Comparison of ENCODE assay signal across 14 mouse cellular contexts in genomic region chr1:174513419-174513818, GRCm38 (mm10). TPM values are rescaled to one million over a fixed set of nuclear protein-coding genes. Genes with fewer than 3 reads are reported as not detected.
"Had no signal": no experiment of that assay in that cellular context is flagged by ENCODE, and none has a peak within 500 bp of the region (broad histone marks: within the 10 kb centered on the region; RNA-seq: fewer than 3 reads in every experiment).

No protein-coding gene starts in this region.

- H3K9me3 ChIP-seq: midbrain, embryonic 13.5 days; midbrain, embryonic 15.5 days; neural tube, embryonic 12.5 days; stomach, embryonic 15.5 days had no signal

- H3K4me3 ChIP-seq: midbrain, embryonic 13.5 days; midbrain, embryonic 15.5 days; neural tube, embryonic 12.5 days; stomach, embryonic 15.5 days had no signal

- DNase-seq: lung, adult 18-20 months; lung, embryonic 14.5 days; lung, postnatal 10 days; lung, postnatal 4 days; thymus, adult 18-20 months; thymus, postnatal 14 days; thymus, postnatal 4 days had no signal

- H3K36me3 ChIP-seq: midbrain, embryonic 13.5 days; midbrain, embryonic 15.5 days; neural tube, embryonic 12.5 days; stomach, embryonic 15.5 days had no signal

- H3K27ac ChIP-seq: liver, embryonic 14.5 days; midbrain, embryonic 13.5 days; midbrain, embryonic 15.5 days; neural tube, embryonic 12.5 days; stomach, embryonic 15.5 days; stomach, postnatal 0 days had no signal

- H3K4me1 ChIP-seq: stomach, embryonic 15.5 days had no signal

- H3K27me3 ChIP-seq: midbrain, embryonic 13.5 days; midbrain, embryonic 15.5 days; neural tube, embryonic 12.5 days; stomach, embryonic 15.5 days had no signal

RNA-seq across cellular contexts. Expression of gene Fmn2, which starts 11.8 kb away (rescaled TPM):
- total RNA-seq: megakaryocyte, adult 5-6 weeks had no signal
